Mouse (Mus musculus) midbrain, postnatal 0 days (tissue): ENCODE measurements at regions not wholly inside any gene's neighbourhood (a gene's known extent, or its start where the extent isn't known, plus 50 kb on each side); places are given as distances from the start of the nearest gene placed in this dataset.

ENCODE experiments used
- ATAC-seq: fragments of 200-750 bp; cut with Nextera tagmentation; 2 replicates; pipeline ENCODE4 v1.8.0; 2017; ENCODE audit warnings: moderate number of reproducible peaks, mild to moderate bottlenecking, moderate TSS enrichment, moderate library complexity; ENCODE audit not compliant: low FRiP score
- DNase-seq: peaks from one replicate; pipeline ENCODE4 v3.0.0-alpha.2; 2015; ENCODE audit warnings: low spot score
- H3K27ac ChIP-seq: fragments of 300-500 bp; sonication (generic); 2 replicates; pipeline ENCODE4 v1.5.1; 2014; ENCODE audit warnings: low read depth, mild to moderate bottlenecking, low read length, mixed read lengths
- H3K27me3 ChIP-seq: fragments of 300-500 bp; sonication (generic); 2 replicates; pipeline ENCODE4 v1.6.1; 2014; ENCODE audit warnings: low read length, control low read depth, mixed read lengths; ENCODE audit not compliant: insufficient read depth
- H3K36me3 ChIP-seq: fragments of 300-500 bp; sonication (generic); 2 replicates; pipeline ENCODE4 v1.6.1; 2014; ENCODE audit warnings: low read length, control low read depth, mixed read lengths; ENCODE audit not compliant: insufficient read depth
- H3K4me1 ChIP-seq: fragments of 300-500 bp; sonication (generic); 2 replicates; pipeline ENCODE4 v1.6.1; 2014; ENCODE audit warnings: mild to moderate bottlenecking, control low read depth, antibody characterized with exemption, low read length, mixed read lengths; ENCODE audit not compliant: insufficient read depth
- H3K4me2 ChIP-seq: fragments of 300-500 bp; sonication (generic); 2 replicates; pipeline ENCODE4 v1.6.1; 2014; ENCODE audit warnings: low read depth, mild to moderate bottlenecking, low read length, mixed read lengths; ENCODE audit not compliant: poor library complexity, severe bottlenecking
- H3K4me3 ChIP-seq: fragments of 300-500 bp; sonication (generic); 2 replicates; pipeline ENCODE4 v1.5.1; 2014; ENCODE audit warnings: low read depth, mild to moderate bottlenecking, low read length, moderate library complexity
- H3K9ac ChIP-seq: fragments of 300-500 bp; sonication (generic); replicated peaks from 2 replicates; pipeline ENCODE4 v1.6.1; 2014; ENCODE audit warnings: mild to moderate bottlenecking, low read length, moderate library complexity, mixed read lengths; ENCODE audit not compliant: poor library complexity, severe bottlenecking
- H3K9me3 ChIP-seq: fragments of 300-500 bp; sonication (generic); 2 replicates; pipeline ENCODE4 v1.6.1; 2016; ENCODE audit warnings: low read length, control low read depth
- CTCF ChIP-seq: IDR thresholded peaks from 2 replicates; pipeline ENCODE4 v1.5.1; 2016; ENCODE audit warnings: antibody characterized with exemption, mild to moderate bottlenecking
- WGBS: fragments of 180-500 bp; shearing (Covaris S2); extraction: QIAGEN DNeasy Blood & Tissue Kit; methylation state at CpG from one replicate; pipeline ENCODE4 v1.1.7; 2014; 5-methylcytosine and 5-hydroxymethylcytosine counted together

GRCm38 (mm10) chr6:84456803-84457202 is 136.9 kb downstream of the Cyp26b1 start:
- ATAC-seq (no peak), DNase-seq (no peak)
- TF ChIP-seq CTCF = no peak
- 86% methylated on average over 3 of the region's 3 CpGs for WGBS
- no peak overlapping the region for H3K4me3 ChIP-seq
- no peaks in the 10 kb centered on the region for H3K36me3 ChIP-seq
- no peaks in the 10 kb centered on the region for H3K4me1 ChIP-seq
- no peak overlapping the region for H3K9ac ChIP-seq
- H3K27ac ChIP-seq = no peak overlapping the region
- H3K27me3 ChIP-seq = no peaks in the 10 kb centered on the region
- H3K9me3 ChIP-seq = no peaks in the 10 kb centered on the region
- no peak overlapping the region for H3K4me2 ChIP-seq

- Histone ChIP-seq H3K27me3 (no peaks in the 10 kb centered on the region), H3K27ac (no peak overlapping the region), H3K4me1 (no peaks in the 10 kb centered on the region), H3K4me2 (no peak overlapping the region), H3K9me3 (no peaks in the 10 kb centered on the region), H3K4me3 (no peak overlapping the region), H3K36me3 (no peaks in the 10 kb centered on the region), H3K9ac (no peak overlapping the region)
- no peak for TF ChIP-seq CTCF
- DNase-seq (no peak), ATAC-seq (no peak)
- 63% methylated on average over 4 of the region's 4 CpGs for WGBS
Measured at GRCm38 (mm10) chr6:84445093-84445492, 148.6 kb downstream of the Cyp26b1 start.

- WGBS = 100% methylated on average over 1 of the region's 1 CpGs
- H3K27ac ChIP-seq = no peak overlapping the region
- no peak overlapping the region for H3K4me2 ChIP-seq
- DNase-seq (no peak), ATAC-seq (no peak)
- TF ChIP-seq CTCF = no peak
- no peaks in the 10 kb centered on the region for H3K4me1 ChIP-seq
- H3K9me3 ChIP-seq = no peaks in the 10 kb centered on the region
- no peaks in the 10 kb centered on the region for H3K27me3 ChIP-seq
- H3K4me3 ChIP-seq = no peak overlapping the region
- no peaks in the 10 kb centered on the region for H3K36me3 ChIP-seq
- H3K9ac ChIP-seq = no peak overlapping the region
Measured at GRCm38 (mm10) chr6:84442667-84443066, 151.0 kb downstream of the Cyp26b1 start.

- Histone ChIP-seq H3K27ac (no peak overlapping the region), H3K9me3 (no peaks in the 10 kb centered on the region), H3K27me3 (no peaks in the 10 kb centered on the region), H3K4me3 (no peak overlapping the region), H3K4me2 (no peak overlapping the region), H3K36me3 (no peaks in the 10 kb centered on the region), H3K9ac (no peak overlapping the region), H3K4me1 (no peaks in the 10 kb centered on the region)
- DNase-seq = no peak
- ATAC-seq = no peak
- no peak for TF ChIP-seq CTCF
- 65% methylated on average over 5 of the region's 5 CpGs for WGBS
Measured at GRCm38 (mm10) chr6:84441721-84442480, 151.8 kb downstream of the Cyp26b1 start.

- Histone ChIP-seq H3K27ac (no peak overlapping the region), H3K4me3 (no peak overlapping the region), H3K9me3 (no peaks in the 10 kb centered on the region), H3K27me3 (no peaks in the 10 kb centered on the region), H3K36me3 (no peaks in the 10 kb centered on the region), H3K4me1 (no peaks in the 10 kb centered on the region), H3K9ac (no peak overlapping the region), H3K4me2 (no peak overlapping the region)
- no peak for TF ChIP-seq CTCF
- 94% methylated on average over 1 of the region's 1 CpGs for WGBS
- DNase-seq (no peak), ATAC-seq (no peak)
Measured at GRCm38 (mm10) chr6:84436716-84437115, 157.0 kb downstream of the Cyp26b1 start.

- 89% methylated on average over 6 of the region's 6 CpGs for WGBS
- no peak for TF ChIP-seq CTCF
- H3K9ac ChIP-seq = no peak overlapping the region
Measured at GRCm38 (mm10) chr6:84434532-84434931, 159.2 kb downstream of the Cyp26b1 start.

More at GRCm38 (mm10) chr6:84434532-84434931, 159.2 kb downstream of the Cyp26b1 start:
- no peak overlapping the region for H3K4me2 ChIP-seq
- no peaks in the 10 kb centered on the region for H3K36me3 ChIP-seq
- H3K27ac ChIP-seq = no peak overlapping the region
- H3K9me3 ChIP-seq = no peaks in the 10 kb centered on the region
- no peaks in the 10 kb centered on the region for H3K27me3 ChIP-seq
- no peak overlapping the region for H3K4me3 ChIP-seq
- H3K4me1 ChIP-seq = no peaks in the 10 kb centered on the region
- ATAC-seq (no peak), DNase-seq (no peak)
